Mouse (Mus musculus) liver, embryonic 11.5 days (tissue): ENCODE results near the gene Olfr1040. TPM values are rescaled to one million over a fixed set of nuclear protein-coding genes. Genes with fewer than 3 reads are reported as not detected.
"Not testable (repeated sequence)": the region's sequence is repeated elsewhere in the genome, so short reads cannot be mapped to it uniquely, and the experiment has no call there.

Source experiments
- ATAC-seq: fragments of 200-750 bp; cut with Nextera tagmentation; replicated peaks from 2 replicates; pipeline ENCODE4 v1.8.0; 2017; ENCODE audit warnings: moderate number of reproducible peaks, mild to moderate bottlenecking, moderate TSS enrichment, moderate library complexity; ENCODE audit not compliant: low FRiP score
- DNase-seq: peaks from one replicate; pipeline ENCODE4 v3.0.0-alpha.2; 2017; ENCODE audit warnings: low spot score
- H3K27ac ChIP-seq: fragments of 300-500 bp; sonication (generic); 2 replicates; pipeline ENCODE4 v1.5.1; 2014; ENCODE audit warnings: mild to moderate bottlenecking, low read depth, low read length, control low read depth
- H3K27me3 ChIP-seq: fragments of 300-500 bp; sonication (generic); replicated peaks from 2 replicates; pipeline ENCODE4 v1.6.1; 2014; ENCODE audit warnings: low read length, mixed read lengths; ENCODE audit not compliant: control insufficient read depth, insufficient read depth
- H3K36me3 ChIP-seq: fragments of 300-500 bp; sonication (generic); 2 replicates; pipeline ENCODE4 v1.6.1; 2014; ENCODE audit warnings: mild to moderate bottlenecking, low read length, moderate library complexity, mixed read lengths; ENCODE audit not compliant: control insufficient read depth, insufficient read depth
- H3K4me1 ChIP-seq: fragments of 300-500 bp; sonication (generic); replicated peaks from 2 replicates; pipeline ENCODE4 v1.6.1; 2014; ENCODE audit warnings: low read length, mixed read lengths; ENCODE audit not compliant: control insufficient read depth, insufficient read depth
- H3K4me2 ChIP-seq: fragments of 300-500 bp; sonication (generic); 2 replicates; pipeline ENCODE4 v1.6.1; 2014; ENCODE audit warnings: mild to moderate bottlenecking, control low read depth, moderate library complexity
- H3K4me3 ChIP-seq: fragments of 300-500 bp; sonication (generic); 2 replicates; pipeline ENCODE4 v1.5.1; 2014; ENCODE audit warnings: low read depth, low read length, control low read depth
- H3K9ac ChIP-seq: fragments of 300-500 bp; sonication (generic); 2 replicates; pipeline ENCODE4 v1.6.1; 2014; ENCODE audit warnings: low read depth, low read length, control low read depth
- H3K9me3 ChIP-seq: fragments of 300-500 bp; sonication (generic); 2 replicates; pipeline ENCODE4 v1.6.1; 2016; ENCODE audit warnings: low read length, inconsistent platforms, mixed read lengths; ENCODE audit not compliant: control insufficient read depth
- WGBS: fragments of 180-500 bp; shearing (Covaris S2); extraction: QIAGEN DNeasy Blood & Tissue Kit; methylation state at CpG from one replicate; pipeline ENCODE4 v1.1.7; 2014; 5-methylcytosine and 5-hydroxymethylcytosine counted together
- polyA plus RNA-seq: library from polyadenylated mRNA; unstranded; fragments of >200 nt; fragmentation: Nextera tagmentation; extraction: Ambion mirVana; gene quantifications from 2 replicates; pipeline ENCODE4 v1.2.1, GENCODE M21; 2014

Gene Olfr1040
- not detected in 2 replicates for polyA plus RNA-seq

DNA sequence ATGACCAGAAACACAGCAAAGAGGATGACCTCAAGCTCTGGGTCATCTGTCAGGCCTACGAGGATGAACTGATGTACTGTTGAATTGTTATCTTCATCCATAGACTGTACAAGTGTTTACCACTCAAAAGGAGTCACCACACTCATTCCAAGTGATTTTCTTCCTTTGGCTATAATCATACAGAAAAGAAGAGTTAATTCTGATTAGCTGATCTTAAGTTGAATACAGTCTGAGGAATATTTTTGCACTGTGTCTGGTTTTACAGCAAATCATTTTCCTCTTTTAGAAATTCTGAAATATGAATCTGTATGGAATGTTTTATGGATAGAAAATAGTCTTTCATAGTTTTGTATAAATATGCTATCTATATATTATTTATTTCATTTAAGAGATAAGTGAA lies at the start of gene Olfr1040:
TSS of gene Olfr1040 (minus strand) at position 101 of the 400 bp plus-strand sequence.
- 85% methylated on average over 1 of the region's 1 CpGs for WGBS
- H3K4me2 ChIP-seq: no peak within 1 kb of the TSS
- ATAC-seq: no peak

DNA sequence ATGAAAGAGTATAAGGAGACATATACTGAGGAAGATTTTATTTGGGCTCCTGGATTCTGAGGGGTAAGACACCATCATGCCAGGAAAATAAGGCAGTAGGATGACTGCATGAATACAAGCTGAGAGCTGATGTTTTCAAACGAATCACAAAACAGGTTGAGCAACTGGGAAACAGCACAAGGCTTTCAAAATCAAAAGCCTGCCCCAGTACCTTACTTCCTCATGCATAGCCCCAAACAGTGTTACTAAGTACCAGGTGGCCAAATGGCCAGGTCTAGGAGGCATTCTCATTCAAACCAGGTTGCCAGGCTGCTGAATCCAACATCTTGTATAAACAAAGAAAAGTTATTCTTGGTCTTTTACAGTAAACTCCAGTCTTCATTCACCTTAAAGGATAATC lies 49.3 kb upstream of the Olfr1040 start:
- H3K27ac ChIP-seq: no peak overlapping the region
- H3K4me3 ChIP-seq: no peak overlapping the region
- no peaks in the 10 kb centered on the region for H3K4me1 ChIP-seq
- no peaks in the 10 kb centered on the region for H3K27me3 ChIP-seq
- no peaks in the 10 kb centered on the region for H3K9me3 ChIP-seq
- WGBS: 37% methylated on average over 1 of the region's 1 CpGs
- no peaks in the 10 kb centered on the region for H3K36me3 ChIP-seq
- H3K9ac ChIP-seq: no peak overlapping the region
- H3K4me2 ChIP-seq: no peak overlapping the region
- ATAC-seq: no peak
- no peak for DNase-seq

More for the DNA sequence above, at the start of gene Olfr1040:
- Histone ChIP-seq H3K27ac (no peak within 1 kb of the TSS), H3K4me3 (no peak within 1 kb of the TSS), H3K36me3 (no peaks in the 10 kb centered on the region), H3K4me1 (no peaks in the 10 kb centered on the region), H3K9ac (no peak within 1 kb of the TSS), H3K9me3 (no peaks in the 10 kb centered on the region), H3K27me3 (no peaks in the 10 kb centered on the region)
- DNase-seq: no peak

DNA sequence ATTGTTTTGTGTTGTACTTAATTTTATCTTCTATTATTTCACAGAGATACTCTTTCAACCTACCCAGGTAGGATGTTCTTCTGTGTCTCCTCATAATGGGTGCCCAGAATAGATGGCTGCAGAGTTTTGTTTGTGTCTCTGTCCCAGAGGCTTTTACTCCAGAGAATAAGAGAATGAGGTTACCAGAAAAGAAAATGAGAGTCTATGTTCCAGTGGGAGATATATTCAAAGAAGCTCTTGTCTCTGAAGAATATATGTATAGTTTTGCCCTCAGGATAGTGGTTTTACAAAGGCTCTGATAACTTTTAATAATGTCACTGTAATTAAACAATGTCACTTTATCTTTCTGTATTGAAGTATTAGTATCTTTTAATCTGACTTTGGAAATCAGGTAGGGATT lies 39.1 kb upstream of the Olfr1040 start, which contains the start of gene Olfr52:
TSS of gene Olfr52 (minus strand) at position 101 of the 400 bp plus-strand sequence.
- Histone ChIP-seq H3K4me3 (no peak within 1 kb of the TSS), H3K27ac (no peak within 1 kb of the TSS), H3K4me2 (no peak within 1 kb of the TSS), H3K4me1 (no peaks in the 10 kb centered on the region), H3K36me3 (no peaks in the 10 kb centered on the region), H3K9ac (no peak within 1 kb of the TSS), H3K27me3 (no peaks in the 10 kb centered on the region), H3K9me3 (no peaks in the 10 kb centered on the region)
- no peak for DNase-seq
- no peak for ATAC-seq

DNA sequence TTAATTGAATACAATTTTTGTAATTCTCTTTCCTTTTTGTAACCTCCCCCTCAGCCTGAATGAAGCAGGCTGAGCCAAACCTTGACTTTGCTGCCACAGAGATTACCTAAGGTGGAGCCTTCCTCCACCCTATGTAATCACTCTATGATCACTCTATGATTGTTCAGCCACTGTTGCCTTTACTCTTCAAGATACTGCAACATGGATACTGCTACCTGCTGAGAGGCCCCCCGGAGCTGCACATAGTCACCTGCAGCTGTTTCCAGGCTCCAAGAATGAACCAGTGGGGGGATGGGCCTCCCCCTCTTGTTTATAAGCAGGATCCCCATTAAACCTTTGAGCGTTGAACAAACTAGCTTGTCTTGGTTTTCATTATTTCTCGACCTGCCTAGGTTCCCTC lies 33.4 kb upstream of the Olfr1040 start:
- H3K4me1 ChIP-seq: no peaks in the 10 kb centered on the region
- WGBS: 72% methylated on average over 3 of the region's 3 CpGs
- ATAC-seq: no peak
- no peak for DNase-seq
- no peak overlapping the region for H3K9ac ChIP-seq
- no peaks in the 10 kb centered on the region for H3K36me3 ChIP-seq
- H3K4me2 ChIP-seq: no peak overlapping the region
- H3K9me3 ChIP-seq: no peaks in the 10 kb centered on the region
- H3K27ac ChIP-seq: no peak overlapping the region
- no peaks in the 10 kb centered on the region for H3K27me3 ChIP-seq
- no peak overlapping the region for H3K4me3 ChIP-seq

DNA sequence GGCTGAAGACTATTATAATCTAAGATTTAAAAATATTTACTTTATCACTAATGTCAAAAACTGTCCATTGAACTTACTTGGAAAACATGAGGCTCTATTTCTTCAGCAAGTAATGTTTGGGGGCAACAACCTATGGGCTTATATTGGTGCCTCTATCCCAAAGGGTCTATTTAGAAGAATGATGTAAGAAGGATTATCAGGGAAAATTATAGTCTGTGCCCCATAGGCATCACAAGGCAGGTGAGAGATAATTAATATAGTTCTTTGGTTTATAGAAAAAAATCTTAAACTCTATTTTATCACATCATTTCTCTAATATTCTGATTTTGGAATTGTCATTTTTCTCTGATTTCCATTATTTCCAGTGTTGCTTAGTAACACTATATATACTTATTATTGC lies 31.2 kb upstream of the Olfr1040 start, which contains the start of gene Olfr1044:
TSS of gene Olfr1044 (minus strand) at position 101 of the 400 bp plus-strand sequence.
- Histone ChIP-seq H3K4me3 (no peak within 1 kb of the TSS), H3K4me2 (no peak within 1 kb of the TSS), H3K27ac (no peak within 1 kb of the TSS), H3K9ac (no peak within 1 kb of the TSS), H3K4me1 (no peaks in the 10 kb centered on the region), H3K36me3 (no peaks in the 10 kb centered on the region), H3K9me3 (no peaks in the 10 kb centered on the region), H3K27me3 (no peaks in the 10 kb centered on the region)
- ATAC-seq (no peak), DNase-seq (no peak)

DNA sequence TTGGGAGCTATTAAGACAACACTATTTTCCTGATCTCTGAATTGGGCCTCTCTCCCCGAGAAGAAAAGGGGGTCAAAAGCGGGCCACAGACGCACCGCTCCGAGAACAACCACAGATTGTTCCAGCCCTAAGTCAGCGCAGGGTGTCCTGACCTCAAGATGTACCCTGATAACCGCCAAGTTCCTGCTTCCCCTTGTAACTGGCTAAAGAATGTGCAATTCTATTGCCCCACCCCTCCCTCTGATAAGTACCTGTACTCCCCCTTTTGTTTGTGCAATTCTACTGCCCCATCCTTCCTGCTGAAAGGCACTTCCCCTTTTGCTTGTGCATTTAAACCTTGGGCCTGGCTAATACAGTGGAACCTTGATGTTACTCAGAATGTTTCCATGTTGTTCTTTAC lies 28.9 kb upstream of the Olfr1040 start:
- H3K4me1 ChIP-seq, ATAC-seq, H3K4me2 ChIP-seq, H3K27ac ChIP-seq, H3K4me3 ChIP-seq, H3K36me3 ChIP-seq, H3K27me3 ChIP-seq, H3K9me3 ChIP-seq, DNase-seq, H3K9ac ChIP-seq: not testable (repeated sequence)
- WGBS: 64% methylated on average over 7 of the region's 7 CpGs

DNA sequence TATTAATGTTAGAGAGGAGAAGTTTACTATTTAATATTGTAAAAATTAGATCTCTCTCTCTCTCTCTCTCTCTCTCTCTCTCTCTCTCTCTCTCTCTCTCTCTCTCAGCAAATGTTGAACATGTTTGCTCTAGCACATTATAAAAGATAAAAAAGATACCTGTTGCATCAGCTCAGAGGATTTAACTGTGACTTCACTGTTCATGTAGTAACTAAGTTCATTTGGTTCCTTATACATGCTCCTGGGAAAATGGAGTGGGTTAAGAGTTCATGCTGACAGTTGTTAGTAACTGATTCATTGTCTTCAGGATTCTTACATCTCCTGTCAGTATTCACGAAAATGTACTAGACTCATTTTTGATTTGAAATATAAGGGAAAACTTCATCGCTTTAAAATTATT lies 20.9 kb upstream of the Olfr1040 start, which contains the start of gene Olfr1043:
TSS of gene Olfr1043 (minus strand) at position 101 of the 400 bp plus-strand sequence.
- no peaks in the 10 kb centered on the region for H3K27me3 ChIP-seq
- H3K27ac ChIP-seq: no peak within 1 kb of the TSS
- H3K9me3 ChIP-seq: no peaks in the 10 kb centered on the region
- DNase-seq (no peak), ATAC-seq (no peak)
- no peaks in the 10 kb centered on the region for H3K36me3 ChIP-seq
- no peak within 1 kb of the TSS for H3K4me3 ChIP-seq
- WGBS: 85% methylated on average over 2 of the region's 2 CpGs
- H3K4me1 ChIP-seq: no peaks in the 10 kb centered on the region
- H3K9ac ChIP-seq: no peak within 1 kb of the TSS
- no peak within 1 kb of the TSS for H3K4me2 ChIP-seq

DNA sequence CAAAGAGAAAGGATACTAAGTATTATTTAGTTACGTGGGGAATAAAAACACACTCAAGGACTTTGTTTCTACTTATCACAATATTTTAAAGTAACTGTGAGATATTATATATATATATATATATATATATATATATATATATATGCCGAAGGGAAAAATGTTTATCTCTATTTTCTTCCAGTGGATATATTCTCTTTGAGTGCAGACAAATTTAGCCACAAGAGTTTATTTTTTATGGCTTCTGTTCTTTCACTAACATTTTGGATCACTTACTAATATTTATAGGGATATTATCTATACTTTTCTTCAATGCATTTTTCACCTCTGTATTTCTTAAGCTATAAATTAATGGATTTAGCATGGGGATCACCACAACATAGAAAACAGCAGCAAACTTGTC lies 15.2 kb upstream of the Olfr1040 start, which contains the start of gene Olfr1042:
TSS of gene Olfr1042 (minus strand) at position 101 of the 400 bp plus-strand sequence.
- H3K4me1 ChIP-seq: no peaks in the 10 kb centered on the region
- DNase-seq (no peak), ATAC-seq (no peak)
- no peak within 1 kb of the TSS for H3K4me3 ChIP-seq
- WGBS: 89% methylated on average over 2 of the region's 2 CpGs
- no peak within 1 kb of the TSS for H3K4me2 ChIP-seq
- H3K9ac ChIP-seq: no peak within 1 kb of the TSS
- no peaks in the 10 kb centered on the region for H3K9me3 ChIP-seq
- H3K27ac ChIP-seq: no peak within 1 kb of the TSS
- no peaks in the 10 kb centered on the region for H3K27me3 ChIP-seq
- no peaks in the 10 kb centered on the region for H3K36me3 ChIP-seq

DNA sequence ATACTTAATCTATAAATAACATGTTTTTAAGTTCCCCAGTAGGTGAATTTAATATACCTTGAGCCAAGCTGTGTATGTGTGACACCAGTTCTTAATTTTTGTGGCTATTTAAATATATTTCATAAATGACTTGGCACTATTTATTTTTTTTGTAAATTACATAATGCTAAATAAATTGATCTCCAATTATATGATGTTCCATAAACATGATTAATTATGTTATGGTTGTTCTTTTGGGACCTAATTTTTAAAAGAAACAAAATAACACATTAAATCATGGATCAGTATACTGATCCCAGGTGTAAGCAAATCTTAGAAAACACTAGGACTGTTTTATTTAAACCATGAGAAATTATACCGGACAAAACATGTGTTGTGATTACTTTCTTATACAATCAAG lies 10.7 kb downstream of the Olfr1040 start, which contains the start of gene Olfr1039:
TSS of gene Olfr1039 (minus strand) at position 101 of the 400 bp plus-strand sequence.
- H3K27ac ChIP-seq: no peak within 1 kb of the TSS
- no peak for DNase-seq
- H3K27me3 ChIP-seq: no peaks in the 10 kb centered on the region
- no peak within 1 kb of the TSS for H3K4me3 ChIP-seq
- H3K9me3 ChIP-seq: no peaks in the 10 kb centered on the region
- H3K9ac ChIP-seq: no peak within 1 kb of the TSS
- no peaks in the 10 kb centered on the region for H3K36me3 ChIP-seq
- ATAC-seq: no peak
- H3K4me2 ChIP-seq: no peak within 1 kb of the TSS
- no peaks in the 10 kb centered on the region for H3K4me1 ChIP-seq
- 94% methylated on average over 1 of the region's 1 CpGs for WGBS
